Mouse (Mus musculus): ENCODE measurements around the gene Pfdn6.
"Not testable (repeated sequence)": the region's sequence is repeated elsewhere in the genome, so short reads cannot be mapped to it uniquely, and the experiment has no call there.

Gene Pfdn6

DNA sequence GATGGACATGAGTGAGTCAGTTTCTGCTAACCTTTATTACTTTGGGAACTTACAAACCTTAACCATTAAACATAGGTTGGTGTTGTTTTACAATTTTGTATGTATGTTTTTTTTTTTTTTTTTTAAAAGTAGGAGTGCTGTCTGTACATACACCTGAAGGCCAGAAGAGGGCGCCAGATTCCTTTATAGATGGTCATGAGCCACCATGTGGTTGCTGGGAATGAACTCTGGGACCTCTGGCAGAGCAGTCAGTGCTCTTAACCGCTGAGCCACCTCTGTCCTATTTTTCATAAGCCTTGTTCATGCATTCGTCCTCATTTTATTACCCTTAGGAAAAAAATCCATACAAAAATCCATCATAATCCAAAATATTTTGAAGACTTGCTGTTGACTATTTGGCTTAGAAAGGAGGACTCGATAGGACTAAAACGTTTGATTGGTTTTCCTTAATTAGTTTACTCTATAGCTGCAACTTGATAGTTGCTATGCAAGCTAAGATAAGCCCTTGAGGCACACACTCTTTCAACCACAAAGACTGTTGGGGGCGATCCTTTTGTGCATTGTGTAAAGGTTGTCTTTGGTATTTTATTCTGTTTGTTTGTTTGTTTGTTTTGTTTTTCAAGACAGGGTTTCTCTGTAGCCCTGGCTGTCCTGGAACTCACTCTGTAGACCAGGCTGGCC, 42.9 kb downstream of the Pfdn6 start:
- DNase-seq (ENCODE audit: low spot score) = peak; percentile 81

DNA sequence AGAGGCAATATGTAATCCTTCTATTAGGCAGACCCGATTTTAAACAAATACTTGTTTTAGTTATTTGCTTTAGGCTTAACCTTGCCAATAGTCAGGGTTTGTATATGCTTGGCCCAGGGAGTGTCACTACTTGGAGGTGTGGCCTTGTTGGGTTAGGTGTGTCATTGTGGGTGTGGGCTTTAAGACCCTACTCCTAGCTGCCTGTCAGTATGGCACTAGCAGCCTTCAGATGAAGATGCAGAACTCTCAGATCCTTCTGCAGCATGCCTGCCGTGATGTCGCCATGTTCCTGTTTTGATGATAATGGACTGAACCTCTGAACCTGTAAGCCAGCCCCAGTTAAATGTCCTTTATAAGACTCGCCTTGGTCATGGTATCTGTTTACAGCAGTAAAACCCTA, 47.1 kb downstream of the Pfdn6 start:
- DNase-seq (ENCODE audit: low spot score) = not testable (repeated sequence)

DNA sequence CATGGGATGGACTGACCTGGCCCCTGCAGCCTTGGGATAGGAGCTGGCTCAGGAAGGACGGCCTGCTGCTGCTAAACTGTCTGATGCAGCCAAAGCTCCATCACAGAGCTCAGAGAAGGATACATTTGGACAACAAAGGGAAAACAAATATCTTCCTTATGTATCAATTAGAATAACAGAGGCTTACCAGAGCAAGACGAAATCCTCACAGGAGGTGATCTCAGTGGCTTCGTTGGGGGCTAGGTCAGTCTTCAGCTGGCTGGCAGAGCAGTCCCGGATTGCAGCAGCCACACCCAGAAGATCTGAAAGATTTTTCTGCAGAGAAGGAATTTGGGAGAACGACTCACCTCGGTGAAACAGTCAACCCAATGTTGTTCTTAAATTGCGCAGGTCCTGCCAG, 47.7 kb downstream of the Pfdn6 start:
- no peak for DNase-seq (ENCODE audit: low spot score)

DNA sequence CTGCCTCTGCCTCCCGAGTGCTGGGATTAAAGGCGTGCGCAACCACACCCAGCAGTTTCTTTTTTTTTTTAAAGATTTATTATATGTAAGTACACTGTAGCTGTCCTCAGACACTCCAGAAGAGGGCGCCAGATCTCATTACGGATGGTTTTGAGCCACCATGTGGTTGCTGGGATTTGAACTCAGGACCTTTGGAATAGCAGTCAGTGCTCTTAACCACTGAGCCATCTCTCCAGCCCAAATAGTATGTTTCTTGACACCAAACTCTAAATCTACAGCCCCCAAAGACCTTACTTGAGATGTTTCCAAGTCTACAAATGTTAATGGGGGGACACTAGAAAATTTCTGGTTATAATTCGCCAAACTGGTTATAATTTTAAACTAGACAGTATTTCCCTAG, 48.3 kb downstream of the Pfdn6 start:
- not testable (repeated sequence) for DNase-seq (ENCODE audit: low spot score)

DNA sequence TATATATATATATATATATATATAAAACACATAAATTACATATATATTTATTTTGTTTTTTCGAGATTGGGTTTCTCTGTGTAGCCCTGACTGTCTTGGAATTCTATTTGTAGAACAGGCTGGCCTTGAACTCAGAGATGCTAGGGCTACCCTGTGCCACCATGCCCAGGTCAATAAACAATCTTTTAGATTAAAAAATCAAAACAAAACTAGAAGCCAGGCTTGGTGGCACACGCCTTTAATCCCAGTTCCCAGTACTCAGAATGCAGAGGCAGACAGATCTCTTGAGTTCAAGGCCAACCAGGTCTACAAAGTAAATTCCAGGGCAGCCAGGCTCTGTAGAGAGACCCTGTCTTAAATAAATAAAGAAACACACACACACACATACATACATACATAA, 48.8 kb downstream of the Pfdn6 start:
- no peak for DNase-seq (ENCODE audit: low spot score)

DNA sequence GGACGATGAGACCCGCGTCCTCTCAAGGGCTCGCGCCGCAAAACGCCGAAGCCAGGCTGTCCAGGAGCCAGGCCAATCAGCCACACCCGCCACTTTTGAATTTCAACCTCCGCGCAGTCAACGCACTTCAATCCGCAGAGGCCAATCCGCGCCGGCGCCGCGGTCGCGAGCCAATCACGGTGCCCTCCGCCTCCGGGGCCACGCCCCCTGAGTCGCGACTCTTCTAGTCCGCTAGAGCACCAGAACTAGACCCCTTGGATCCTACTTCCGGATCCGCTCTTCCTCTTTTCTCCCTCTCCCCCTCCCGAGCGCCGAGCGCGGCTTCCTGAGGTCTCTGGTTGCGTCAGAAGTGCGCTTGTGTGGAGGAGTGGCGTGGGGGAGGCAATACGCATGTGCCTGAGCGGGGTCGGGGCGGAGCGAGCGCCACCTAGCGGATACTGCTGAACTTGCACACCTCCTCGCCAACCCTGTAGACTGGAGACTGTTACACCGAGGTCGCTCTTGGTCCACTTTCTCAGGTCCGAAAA, 49.5 kb downstream of the Pfdn6 start, which contains the start of gene Kifc1:
TSS of gene Kifc1 (minus strand) at position 129 of the 527 bp plus-strand sequence.
- peak; percentile 100 for DNase-seq (ENCODE audit: low spot score)

DNA sequence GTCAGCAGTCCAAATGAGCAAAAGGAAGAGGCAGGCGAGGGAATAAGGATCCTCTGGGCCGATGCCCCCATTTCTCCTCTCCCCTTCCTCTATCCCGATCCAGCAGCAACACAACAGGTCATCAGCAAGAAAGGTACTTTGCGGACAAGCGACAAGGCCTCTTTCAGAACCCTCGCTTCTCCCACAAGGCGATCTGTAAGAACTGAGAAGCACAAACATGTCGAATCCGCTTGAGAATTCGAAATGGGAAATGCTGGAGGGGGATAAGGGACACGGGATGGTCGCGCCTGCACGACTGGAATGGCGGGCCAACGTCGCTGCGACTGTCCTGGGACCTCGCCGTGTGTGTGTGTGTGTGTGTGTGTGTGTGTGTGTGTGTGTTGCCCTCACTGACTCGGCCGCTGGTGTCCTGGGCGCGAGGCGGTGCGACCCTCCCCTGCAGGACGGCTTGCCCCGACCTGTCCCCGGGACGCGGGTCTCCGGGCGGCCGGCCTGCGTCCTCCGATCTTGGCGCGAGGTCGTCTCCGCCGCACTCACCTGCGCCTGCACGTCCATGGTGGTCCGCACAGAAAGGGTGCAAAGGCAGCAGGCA, 50.1 kb downstream of the Pfdn6 start:
- DNase-seq (ENCODE audit: low spot score) = not testable (repeated sequence)

Measured in MN1 (cell line).